Mouse (Mus musculus): ENCODE results near the gene Creb3l2.
"Not testable (repeated sequence)": the region's sequence is repeated elsewhere in the genome, so short reads cannot be mapped to it uniquely, and the experiment has no call there.

Creb3l2 gene

DNA sequence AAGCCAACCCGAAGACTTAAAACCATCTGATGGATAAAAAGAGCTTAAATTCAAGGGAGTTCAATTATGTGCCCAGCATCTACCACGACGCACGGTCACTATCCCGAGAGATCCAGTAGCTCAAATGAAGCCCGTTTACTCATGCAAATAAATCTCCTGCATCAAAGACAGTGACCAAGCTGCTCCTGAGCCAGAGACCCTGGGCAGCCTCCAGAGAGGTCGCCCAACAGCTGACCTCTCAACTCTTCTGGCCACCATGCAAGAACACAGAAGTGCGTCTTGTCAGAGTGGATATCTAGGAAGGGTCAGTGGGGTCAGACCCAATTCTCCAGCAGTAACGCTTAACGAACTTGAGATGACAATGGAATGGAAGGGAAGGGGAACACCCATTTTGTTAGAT is 35.9 kb downstream of the Creb3l2 start:
- no peak for DNase-seq

DNA sequence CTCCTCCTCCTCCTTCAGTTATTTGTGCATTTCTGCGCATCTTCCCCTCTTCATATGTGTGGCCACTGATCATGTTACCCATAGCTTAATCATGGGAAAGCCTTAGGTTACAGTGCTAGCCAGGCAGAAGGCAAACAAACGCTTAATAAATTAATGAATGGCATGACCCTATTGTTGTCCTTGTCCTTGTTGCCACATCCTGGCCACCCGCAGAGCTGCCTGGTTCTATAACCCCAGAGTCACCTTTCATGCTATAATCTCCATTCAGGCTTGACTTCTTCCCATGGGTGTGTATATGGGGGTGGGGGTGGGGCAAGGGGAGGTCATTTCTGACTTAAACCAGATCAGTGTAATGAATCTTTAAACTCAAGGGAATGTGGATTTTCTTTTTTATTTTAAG is 37.6 kb downstream of the Creb3l2 start:
- no peak for DNase-seq

DNA sequence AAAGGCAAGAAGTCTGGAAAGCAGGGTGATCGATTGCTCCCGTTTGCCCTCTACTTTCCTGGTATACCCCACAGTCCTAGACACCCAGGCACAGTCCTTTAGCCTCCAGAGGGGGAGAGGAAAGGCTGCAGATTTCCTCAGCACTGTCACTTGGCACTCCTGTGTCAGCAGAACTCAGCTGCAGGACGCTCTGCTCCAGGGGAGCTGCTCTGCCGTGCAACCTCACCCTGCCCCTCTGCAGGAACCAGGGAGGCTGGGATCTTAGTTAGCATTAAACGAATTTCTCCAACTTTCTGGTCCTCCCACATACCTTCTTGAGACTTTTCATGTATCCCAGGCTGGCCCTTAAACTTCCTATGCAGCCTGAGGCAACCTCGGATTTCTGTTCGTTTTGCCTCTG is 40.0 kb downstream of the Creb3l2 start:
- no peak for DNase-seq

DNA sequence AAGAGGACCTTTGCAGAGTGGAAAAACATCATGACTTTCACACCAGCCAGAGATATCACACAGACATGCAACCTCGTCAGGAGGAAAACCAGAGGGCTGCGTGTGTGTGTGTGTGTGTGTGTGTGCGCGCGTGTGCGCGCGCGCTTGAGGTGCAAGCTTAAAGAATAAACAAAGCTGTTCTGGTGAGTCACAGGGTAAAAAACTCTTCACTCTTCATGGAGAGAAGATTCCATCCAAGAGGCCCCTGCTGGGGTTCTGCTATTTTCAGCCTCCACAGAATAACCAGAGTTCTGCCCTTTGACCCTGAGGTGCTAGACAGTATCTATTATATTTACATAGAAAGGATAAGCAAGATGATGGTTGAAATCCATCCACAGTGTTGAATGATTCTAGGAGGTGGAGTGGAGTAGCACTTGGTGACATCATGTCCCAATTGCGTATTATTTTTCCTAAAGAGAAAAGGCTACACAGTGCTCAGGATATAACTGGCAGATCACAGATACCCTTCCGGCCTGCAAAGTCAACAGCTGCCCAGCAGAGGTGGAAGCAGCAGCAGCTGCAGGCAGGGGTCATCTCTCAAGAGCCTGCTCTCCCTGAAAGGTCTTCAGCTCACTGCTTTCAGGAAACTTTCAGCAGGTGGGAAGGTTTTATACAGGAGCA is 41.0 kb downstream of the Creb3l2 start:
- DNase-seq: no peak

DNA sequence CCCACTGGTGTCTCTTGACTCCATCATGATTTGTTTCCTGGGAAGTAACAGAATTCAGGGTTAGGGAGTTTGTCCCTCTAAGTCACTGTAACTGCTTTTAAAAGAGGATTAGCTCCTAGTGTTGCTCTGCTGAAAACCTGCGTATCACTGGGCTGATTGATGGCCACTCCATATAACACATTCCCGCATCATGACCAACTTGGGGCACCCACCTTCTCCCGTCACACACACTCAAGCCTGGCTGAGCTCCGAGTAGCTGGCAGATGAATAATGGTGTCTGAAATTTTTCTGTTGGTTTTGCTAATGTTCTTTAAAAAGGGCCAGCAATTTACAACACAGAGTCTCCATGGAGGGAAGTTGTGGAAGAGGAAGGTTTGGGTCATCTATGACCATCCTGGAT is 41.8 kb downstream of the Creb3l2 start:
- DNase-seq: no peak

DNA sequence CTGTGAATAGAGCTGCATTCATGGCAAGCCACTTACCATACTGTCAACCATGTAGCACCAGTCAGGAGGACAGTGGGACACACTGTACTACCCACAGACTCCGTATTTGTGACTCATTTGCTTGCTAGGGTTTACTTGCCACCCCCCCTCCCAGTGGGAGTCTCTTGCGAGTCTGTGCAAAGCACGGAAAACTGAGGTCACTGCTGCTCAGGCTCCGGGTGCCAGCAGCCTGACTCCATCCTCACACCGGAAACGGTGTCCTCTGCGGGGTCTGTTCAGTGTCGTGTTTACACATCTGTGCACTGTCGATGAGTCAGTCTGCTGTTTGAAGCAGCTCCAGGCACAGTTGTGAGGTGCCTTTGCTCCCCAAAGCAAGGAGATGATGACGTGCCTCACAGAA is 43.0 kb downstream of the Creb3l2 start:
- no peak for DNase-seq

DNA sequence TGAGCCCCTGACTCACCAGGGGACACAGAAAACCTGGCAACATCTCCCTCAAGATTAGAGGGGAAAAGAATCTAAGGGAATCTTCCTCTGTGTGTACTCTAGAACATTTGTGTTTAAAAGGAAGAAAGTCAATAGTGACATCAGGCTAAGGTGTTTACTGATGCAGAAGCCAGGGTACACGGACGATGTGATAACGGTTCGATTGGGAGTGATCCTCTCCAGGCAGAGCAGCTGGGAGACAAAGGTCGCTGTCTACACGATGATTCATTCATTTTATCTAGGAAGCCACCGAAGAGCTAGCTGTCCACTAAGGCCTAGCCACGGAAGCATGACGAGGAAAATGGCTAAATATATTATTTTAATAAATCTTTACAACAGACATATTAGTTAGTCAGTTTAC is 44.0 kb downstream of the Creb3l2 start:
- DNase-seq: no peak

DNA sequence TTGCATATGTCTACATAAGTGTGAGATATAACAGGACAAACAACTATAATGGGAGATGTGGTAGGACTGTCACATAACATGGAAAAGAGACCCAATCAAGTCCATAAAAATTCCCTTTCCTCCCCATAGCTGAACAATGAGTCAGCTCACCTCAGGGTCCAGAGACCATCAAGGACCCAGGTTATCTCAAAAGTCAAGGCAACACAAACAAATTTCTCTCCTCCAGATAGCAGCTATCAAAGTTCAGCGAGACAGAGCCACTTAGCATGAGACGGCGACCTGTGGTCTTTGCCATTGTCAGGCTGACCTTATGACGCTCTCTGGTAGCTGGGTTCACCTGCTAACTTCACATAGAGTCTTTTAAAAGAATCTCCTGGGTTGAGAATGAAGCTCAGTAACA is 44.7 kb downstream of the Creb3l2 start:
- no peak for DNase-seq

DNA sequence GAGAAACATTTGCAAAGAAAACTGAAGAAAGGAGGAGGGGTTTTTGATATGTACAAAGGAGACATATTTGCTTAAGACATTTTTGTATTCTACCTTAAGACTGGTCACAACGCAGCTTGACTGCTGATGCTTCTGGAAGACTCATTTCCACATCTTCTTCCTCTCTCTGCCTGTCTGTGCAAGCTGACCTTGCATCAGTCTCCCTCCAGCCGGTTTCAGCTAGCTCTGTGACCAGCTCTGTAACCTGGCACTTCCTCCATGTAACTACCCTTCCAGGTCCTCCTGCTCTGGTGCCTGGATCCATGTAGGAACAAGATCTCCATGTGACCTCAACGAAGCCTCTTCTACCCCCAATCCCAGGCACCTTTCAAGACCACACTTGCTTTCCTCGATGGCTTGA is 45.8 kb downstream of the Creb3l2 start:
- DNase-seq: no peak

DNA sequence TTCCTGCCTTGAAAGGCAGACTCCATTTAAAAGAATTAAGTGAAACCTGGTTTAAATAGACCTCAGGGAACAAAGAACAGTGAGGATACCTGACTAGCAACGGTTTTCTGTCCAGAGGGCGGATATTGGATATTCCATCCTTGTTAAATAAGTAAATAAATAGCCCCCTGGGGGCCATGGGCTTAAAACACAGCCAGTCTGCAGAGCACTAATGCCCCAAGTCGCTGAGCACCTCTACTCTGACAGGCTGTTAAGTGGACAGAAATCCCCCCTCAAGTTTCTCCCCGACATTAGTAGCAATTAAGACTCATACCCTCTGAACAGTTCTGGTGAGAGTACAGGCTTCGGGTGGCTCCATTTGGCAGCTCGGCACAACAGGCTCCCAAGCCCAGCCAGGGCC is 48.7 kb downstream of the Creb3l2 start:
- no peak for DNase-seq

DNA sequence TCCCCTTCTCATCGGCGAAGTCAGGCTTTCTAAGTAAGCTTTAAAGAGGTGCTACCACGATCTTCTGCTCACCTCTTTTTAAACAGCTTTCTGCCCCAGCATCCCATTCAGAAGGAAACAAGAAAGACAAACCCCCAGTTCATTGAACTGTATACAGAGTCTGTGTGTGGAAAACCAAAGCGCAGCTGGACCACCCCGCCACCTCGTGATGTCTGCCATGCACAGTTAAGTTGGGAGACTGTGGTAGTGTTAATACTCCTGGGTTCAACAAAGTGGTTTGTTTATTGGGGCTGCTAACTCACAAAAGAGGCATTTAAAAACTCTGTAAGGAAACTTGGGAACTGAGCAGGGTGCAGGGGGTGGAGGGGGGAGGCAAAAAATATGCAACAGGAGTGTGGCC is 49.7 kb downstream of the Creb3l2 start:
- DNase-seq: no peak

DNA sequence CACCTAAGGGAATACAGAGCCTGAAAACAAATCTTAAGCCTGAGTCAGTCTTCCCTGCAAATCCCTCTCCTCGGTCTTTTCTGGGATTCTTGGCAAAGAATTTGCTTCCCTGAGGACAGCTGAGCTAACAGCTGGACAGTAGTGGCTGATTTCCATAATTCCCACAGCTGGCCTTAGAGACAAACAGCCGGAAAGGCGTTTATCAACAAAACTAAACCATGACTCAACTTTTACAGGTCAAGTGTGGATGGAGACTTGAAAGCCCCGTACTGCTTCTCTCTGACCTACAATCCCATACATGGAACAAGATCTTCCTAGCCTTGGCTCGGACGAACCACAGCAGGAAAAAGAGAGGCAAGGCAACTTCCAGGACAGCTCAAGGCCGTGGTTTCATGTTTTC is 50.6 kb downstream of the Creb3l2 start:
- DNase-seq: no peak

DNA sequence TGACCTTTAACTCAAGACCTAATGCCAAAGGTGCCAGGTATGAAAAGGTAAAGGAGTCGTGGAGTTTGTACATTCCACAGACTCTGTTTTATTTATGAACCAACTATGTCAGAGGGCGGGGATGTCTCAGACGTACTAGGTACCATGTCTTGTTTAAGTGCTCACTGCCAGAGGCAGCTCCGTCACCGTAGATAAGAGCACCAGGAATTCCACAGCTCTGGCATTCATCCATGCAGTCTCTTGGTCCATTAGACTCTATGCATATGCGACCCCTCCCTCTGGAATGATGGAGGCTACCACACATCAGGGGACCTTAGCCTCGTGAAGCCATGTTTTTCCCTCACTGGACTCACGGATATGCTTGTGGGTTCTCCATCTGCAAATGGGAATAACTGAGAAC is 53.0 kb downstream of the Creb3l2 start:
- no peak for DNase-seq

DNA sequence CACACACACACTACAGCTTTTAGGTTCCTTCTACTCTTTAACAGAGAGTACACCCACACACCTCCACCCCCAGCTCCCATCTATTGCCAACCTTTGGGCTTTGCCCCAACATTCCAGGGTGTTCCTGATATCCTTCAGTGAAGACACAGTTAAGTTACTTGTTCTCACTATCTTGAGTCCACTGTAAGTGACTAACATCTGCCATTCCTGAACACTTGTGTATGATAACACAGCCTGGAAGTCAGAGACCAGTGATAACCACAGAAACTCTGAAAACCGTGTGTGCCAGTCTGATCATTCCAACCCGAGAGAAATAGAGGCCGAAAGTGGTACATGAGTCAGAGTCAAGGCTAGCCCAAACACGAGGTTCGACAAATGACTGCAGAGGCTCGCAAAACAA is 53.4 kb downstream of the Creb3l2 start:
- DNase-seq: no peak

DNA sequence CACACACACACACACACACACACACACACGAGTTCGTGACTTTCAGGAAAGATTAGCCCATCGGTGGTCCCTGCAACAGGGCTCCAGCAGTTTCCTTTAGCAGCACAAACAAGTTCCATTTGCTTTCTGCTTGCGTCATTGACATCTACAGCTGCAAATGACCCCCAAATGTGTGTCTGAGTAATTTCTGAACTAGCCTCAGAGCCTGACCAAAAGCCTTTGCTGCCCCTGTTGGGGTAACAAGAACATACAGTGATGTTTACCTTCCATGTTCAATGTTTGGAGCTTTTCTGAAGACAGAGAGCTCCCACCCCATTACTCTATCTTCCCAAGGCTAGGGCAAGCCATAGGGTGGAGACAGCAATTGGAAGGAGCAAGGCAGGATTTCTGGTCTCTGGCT is 54.7 kb downstream of the Creb3l2 start:
- DNase-seq: no peak

DNA sequence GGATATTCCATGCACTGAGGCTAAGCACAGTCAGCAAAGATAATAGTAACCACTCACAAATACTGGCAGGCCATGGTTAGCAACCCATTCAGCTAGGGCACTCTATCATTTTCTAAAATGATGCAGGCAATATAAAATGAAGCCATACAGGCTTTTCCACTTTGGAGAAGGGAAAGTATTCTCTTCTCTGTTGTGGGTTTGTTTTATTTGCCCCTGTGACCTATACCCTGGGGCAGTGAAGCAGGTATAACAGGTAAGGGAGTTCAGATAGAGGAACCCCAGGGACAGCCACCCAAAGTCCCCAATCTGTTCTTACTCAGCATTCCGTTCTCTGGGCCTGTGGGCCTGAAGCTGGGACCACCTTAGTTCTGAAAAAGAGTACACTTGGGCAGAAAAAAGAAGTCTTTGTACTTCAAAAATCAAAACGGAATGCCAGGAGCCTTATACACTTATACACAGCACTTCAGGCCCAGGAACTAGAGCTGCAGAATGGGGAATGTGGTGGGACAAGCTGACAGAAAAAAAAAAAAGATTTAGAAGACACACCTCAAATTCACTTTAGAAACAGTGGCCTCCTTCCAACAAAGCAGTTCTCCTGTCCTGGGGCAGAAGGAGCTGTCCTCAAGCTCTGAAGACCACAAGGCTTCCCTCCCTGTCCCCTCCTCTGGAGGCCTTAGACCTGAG is 56.2 kb downstream of the Creb3l2 start:
- DNase-seq: no peak

DNA sequence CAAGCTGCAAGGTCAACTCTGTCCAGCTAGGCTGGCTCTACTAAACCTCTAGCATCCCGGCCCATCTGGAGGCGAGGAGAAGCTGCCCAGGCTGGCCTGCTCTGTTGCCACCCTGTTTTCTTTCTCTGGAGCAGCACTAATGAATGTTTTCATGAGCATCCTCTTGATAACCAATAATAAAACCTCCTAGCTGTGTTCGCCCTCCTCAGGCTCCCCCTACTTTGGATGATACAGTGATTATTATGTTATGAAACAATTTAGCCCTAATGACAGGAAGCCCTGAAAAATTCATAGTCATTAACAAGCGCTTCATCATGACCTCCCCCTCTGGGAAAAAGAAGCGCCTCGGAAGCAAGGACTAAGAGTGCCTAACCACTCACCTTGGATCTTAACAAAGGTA is 59.2 kb downstream of the Creb3l2 start:
- no peak for DNase-seq

DNA sequence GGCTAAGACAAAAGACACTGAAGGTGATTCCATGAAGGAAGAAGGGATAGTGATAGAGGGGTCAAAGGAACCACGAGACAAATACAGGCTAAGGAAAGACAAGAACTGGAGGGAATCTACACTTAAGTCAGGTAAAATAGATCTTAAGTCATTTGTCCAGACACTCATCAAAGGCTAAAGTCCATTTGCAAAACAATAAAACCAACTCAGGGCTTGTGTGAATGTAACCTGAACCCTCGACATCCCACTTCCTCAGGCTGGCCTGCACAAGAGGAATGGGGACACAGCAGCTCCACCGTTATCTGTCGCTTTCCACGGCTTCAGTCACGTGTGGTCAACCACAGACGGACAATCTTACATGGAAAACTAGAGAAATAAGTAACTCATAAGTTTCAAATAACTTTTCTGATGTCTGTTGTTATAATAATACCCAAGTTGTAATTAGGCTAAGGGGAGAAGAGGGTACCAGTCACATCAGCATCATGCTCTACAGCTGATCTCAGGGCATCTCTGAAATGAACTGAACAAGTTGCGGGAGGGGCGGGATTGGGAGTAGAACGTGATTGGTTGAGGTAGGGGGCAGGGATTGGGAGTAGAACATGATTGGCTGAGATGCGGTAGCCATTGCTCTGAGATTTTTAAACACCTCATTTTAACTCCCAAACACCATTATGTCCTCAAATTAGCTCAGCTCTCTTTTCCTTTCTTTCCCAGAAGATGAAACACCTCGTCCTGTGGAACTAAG is 63.9 kb downstream of the Creb3l2 start:
- no peak for DNase-seq

DNA sequence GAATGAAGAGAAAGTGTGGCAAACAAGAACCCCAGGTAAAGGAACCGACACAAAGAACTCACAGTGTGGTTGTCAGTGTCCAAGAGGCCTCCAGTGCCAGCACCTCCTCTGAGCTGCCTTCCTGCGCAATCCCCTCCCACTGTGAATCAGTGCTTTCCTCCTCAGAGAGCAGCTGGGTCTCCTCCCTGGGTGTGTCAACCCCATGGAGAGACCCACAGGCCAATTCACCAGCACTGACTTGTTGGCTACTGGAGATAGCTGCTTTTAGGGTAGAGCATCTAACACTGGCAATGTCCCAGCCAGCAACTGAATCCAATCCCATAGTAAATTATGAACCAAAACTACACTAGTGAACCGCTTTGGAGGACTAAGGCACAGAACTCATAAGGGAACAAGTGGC is 64.6 kb downstream of the Creb3l2 start:
- DNase-seq: not testable (repeated sequence)

DNA sequence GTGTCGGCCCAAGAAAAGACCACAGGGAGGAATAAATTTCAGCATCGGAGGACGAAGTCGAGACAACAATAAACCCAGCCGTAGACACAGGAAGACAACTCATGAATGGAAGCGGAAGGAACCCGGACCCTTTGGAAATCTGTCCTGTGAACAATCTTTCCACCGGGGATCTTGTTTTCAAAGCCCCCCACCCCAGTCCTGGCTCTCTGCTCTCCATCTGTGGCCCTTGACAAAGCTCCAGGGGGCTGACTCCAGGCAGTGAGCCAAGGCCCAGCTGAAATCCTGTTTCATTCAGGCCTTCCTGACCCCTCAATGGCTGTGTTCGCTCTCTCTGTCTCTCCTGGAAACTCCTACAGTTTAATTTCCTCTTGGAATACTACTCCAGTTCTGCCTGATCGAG is 66.5 kb downstream of the Creb3l2 start:
- no peak for DNase-seq

DNA sequence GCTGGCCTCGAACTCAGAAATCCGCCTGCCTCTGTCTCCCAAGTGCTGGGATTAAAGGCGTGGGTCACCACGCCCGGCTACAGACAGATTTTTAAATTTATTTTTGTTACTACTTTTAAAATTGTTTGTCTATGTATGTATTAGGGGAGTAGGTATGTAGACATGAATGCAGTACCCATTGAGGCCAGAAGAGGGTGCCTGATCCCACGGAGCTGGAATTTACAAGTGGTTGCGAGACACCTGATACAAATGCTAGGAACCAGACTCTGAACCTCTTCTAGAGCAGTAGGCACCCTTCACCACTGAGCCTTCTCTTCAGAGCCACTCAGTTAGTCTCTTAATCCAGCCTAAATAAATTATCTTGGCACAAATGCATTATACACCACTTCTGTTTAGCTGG is 70.6 kb downstream of the Creb3l2 start:
- no peak for DNase-seq

DNA sequence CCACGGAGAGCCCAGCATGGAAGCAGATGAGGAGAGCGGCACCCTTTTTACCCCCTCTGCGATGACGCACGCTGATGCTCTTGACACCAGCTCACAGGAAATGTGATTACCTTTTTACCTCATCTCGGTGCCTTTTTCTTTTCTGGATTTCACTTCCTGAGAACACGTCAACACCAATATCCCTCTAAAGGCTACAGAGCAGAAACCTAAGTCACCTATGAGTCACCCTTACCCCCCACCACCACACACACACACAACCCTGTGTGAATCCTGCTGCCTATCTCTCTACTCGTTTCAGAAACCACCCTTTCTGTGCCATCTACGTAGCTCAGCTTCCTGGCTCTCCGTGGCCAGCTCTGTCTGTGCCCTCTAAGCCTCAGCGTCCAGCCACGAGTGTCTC is 71.4 kb downstream of the Creb3l2 start:
- DNase-seq: no peak

DNA sequence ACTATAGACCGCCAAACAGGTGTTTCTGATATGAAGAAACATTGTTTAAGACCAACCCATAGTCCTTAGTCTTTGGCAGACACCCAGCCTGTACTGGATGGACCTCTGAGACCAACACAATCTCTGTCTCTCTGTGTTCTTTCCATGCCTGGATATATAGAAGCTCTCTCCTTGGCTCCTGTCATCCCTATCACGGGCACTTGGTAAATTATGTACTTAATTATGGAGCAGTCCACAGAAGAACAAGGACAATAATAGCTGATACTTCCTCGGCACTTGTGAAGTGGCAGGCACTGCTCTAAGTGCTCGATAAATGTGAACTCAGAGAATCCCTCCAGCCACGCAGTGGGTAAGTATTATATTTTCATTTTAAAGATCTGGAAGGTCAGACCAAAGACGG is 72.2 kb downstream of the Creb3l2 start:
- DNase-seq: no peak

DNA sequence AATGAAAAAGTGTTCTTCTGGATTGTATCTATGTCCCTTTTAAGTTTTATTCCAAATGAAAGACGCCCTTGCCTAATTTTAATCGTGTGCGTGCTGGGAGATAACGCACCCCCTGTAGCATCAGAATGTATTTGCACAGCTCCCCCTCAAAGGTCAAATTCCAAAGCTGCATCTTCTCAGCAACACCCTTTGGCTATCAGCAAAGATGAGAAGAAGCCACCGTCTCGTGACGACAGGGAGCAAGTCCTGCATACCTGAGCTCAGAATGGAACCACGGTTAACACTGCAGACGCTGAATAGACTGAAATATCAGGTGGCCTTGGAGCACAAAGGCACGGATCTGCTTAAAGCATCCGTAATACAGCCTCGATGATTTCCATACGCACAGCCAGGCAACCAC is 73.7 kb downstream of the Creb3l2 start:
- no peak for DNase-seq

DNA sequence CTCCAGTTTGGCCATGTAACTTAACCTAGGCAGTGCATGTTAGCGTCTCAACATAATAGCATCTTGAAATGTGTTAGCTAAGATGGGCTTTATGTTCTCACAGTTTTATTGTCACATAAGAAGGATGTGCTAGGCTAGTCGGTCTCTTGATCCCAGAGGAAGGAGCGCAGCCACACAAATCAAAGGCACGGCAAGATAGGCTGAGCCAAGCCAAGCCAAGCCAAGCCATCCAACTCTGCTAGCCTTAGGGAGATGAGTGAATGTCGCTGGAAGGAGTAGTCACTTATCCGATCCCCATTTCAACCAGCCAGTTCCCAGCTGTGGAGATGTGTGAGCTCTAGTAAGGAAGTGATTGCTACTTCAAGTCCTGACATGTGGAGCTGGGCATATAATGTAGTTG is 75.0 kb downstream of the Creb3l2 start:
- no peak for DNase-seq
